Mouse (Mus musculus) lung, postnatal 4 days (tissue): Measurements from ENCODE around the gene Nr2c2ap.

Experiments used
- DNase-seq, 2 experiments: peaks; one replicate each; pipeline ENCODE4 v3.0.0; 2021

Gene Nr2c2ap

DNA sequence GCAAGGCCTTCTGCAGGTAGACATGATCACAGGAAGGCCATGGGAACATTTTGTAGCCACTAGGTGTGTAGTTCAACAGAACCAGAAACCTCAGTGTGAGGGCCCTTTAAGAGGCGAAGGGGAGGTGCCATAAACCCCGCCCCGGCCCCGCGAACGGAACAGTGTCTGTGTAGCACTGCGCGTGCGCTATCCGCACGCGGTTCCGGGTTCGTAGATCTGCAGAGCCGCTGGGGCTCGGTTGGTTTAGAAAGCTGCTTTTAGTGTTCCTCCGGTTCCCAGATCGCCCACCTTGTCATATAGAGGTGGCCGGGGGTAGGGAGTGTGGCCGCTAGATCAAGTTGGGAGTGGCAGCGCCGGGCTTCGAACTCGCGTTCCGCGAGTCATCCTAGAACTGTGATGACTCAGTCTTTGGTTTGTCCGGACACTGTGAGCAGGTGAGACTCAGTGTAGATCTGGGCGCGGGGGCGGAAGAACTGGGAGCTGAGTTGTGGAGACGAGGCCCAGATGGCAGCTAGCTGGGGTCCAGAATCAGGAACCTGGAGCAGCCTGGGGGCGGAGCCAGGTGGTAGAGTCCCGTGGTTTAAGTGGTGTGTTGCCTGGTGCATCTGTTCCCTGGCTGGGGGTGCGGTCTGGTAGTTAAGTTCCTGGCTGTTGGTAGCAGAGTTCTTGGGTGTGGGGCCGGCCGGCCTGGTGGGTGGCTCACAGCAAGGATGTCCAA lies at the start of gene Nr2c2ap:
Gene Nr2c2ap (plus strand): TSS at position 168 of the 718 bp plus-strand sequence.
- DNase-seq: peak; percentile 87 to 89

DNA sequence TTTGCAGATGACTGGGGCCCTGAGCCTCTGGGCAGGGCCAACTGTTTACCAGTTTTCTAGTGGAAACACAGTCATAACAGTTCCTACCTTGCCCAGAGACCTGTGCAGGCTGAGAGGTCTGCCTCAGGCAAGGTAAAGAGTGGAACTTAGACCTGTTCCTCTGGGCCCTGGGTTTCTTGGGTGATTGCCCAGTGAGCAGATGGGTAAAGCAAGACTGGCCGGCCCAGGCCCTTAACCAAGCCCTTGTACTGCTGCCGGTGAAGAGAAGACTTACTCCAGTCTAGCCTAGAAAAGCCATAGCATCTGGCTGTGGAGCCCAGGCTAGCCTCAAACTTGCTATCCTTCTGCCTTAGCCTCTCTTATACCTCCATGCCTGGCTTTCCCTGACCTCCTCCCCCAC lies 49.2 kb upstream of the Nr2c2ap start:
- DNase-seq: no peak

DNA sequence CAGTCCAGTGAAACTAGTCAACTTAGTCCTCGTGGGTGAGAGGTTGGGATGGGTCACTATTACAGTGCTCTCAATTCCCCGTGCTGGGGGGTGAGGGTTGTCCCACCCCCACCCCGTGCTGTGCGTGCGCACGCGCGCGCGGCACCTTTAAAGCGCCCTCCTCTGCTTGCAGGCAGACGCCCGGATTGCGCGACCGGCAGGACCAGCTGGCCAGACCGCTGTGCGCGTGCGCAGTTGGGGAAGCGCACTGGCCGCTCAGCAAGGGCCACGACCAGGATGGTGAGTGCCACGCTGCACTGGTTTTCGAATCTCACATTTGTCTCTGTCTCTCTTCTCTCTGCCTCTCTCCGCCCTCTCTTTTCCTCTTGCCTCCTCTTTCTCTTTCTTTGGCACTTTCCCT lies 47.8 kb upstream of the Nr2c2ap start, which contains the start of gene Hapln4:
Gene Hapln4 (plus strand): TSS at position 173 of the 400 bp plus-strand sequence.
- peak; percentile 20 to 56 for DNase-seq

DNA sequence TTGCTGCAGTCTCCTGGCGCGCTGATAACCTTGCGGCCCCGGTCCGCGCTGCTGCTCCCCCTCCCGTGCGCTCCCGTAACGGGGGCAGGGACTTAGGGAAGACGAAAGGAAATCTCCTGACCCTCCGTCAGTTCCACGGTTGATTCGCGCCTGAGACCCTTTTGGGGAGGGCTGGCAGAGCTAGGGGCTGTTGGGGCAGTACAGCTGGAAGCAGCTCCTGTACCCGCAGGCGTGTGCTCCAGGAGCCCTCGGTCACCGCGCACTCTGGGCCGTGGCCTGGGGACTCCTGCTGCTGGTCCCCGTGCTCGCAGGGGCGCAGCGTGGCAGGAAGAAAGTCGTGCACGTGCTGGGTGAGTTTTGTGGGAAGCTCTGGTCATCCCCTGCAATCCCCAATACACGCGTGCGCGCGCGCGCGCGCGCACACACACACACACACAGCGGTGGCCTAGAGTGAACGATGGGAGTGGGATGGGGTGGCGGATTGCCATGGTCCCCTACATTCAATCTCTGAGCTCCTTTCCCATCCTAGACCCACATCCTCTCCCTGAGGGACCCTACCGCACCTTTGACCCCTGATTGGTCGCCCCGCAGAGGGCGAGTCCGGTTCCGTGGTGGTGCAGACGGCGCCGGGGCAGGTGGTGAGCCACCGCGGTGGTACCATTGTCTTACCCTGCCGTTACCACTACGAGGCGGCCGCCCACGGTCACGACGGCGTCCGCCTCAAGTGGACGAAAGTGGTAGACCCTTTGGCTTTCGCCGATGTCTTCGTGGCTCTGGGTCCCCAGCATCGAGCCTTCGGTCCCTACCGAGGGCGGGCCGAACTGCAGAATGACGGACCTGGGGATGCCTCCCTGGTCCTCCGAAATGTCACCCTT lies 46.7 kb upstream of the Nr2c2ap start:
- DNase-seq: no peak

DNA sequence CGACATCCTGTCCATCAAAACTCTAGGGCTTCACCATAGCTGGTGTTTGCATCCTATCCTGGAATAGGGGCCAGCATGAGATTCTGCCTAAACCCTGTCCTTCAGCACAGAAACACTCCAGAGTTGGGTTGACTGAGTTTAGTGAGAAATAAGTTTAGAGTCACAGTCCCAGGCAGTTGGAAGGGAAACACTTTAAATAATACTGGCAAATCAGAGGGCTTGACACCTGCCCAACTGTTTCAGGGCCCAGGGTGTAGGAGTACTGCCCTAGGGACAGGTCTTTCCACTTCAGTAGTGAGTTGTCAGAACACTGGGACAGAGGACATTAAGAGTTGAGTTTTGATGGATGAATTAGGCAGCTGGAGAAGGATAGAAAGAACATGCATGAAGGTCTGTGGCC lies 45.0 kb upstream of the Nr2c2ap start:
- no peak for DNase-seq

DNA sequence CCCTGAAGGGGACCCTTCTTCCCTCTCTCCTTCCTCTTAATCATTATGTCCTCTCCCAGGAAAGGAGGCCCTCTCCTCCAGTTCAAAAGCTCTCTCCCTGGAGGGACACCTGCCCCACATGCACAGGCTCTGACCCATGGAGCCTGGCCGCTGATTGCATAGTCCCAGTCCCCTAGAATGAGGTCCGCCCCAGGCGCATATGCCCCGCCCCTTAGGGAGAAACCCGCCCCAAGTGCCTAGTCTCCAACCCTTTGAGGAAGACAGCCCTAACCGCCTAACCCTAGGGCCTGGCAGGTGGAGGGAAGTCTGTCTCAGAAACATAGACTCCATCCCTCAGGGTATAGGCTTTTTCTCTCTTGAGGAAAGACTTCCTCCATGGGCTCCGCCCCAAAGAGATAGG lies 43.9 kb upstream of the Nr2c2ap start:
- DNase-seq: no peak

DNA sequence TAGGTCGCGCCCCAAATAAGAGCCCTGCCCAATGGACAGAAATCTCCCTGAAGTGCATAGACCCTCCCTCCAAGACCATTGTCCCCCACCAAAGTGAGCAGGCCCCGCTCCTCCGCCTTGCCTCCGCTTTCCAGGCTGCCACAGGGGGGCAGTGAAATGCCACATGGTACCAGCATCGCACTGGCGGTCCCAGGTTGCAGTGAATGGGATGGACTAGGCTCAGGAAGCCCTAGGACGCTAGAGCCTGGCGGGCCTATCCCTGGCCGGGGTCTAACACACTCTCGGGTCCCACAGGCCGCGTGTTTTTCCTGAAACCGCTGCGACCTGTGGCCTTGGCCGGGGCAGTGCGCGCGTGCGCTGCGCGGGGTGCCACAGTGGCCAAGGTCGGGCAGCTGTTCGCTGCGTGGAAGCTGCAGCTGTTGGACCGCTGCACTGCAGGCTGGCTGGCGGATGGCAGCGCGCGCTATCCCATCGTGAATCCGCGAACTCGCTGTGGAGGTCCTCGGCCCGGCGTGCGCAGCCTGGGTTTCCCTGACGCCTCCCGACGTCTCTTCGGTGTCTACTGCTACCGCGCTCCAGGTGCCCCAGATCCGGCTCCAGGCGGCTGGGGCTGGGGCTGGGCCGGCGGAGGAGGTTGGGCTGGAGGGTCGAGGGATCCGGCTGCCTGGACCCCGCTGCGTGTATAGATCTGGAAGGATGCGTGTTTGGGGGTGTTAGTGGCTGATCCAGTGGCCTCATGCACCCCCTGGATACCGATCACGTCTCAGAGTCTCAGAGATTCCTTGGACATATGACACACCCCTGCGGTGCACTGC lies 43.1 kb upstream of the Nr2c2ap start:
- peak; percentile 34 to 47 for DNase-seq

DNA sequence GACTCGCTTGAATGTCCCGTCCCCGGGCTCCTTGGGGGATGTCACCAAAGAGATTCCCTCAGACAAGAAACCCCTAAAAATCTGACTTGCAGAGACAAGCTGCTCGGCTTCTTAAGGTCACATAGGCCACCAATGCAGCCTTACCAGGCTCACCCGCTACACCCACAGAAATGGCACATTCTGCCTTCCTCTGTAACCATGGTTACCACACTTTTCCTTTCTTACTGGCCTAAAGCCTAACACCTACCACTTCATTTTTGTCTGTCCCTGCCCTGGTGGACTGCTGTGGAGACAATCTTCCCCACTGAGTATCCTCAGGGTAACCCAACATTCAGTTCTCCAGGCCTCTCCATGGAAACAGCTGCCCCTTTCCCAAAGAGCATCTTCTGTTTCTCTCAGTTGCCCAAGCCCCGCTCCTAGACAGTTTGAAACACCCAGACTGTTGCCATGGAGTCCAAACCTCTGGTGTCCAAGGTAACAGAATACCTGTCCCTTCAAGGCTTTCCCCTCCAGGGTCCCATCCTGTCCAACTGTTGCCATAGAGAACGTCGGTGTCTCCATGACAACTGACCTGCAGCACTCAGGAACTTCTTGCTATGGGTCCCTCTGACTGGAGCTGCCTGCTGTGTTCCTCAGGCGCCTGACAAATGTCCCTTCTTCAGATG lies 41.7 kb upstream of the Nr2c2ap start:
- no peak for DNase-seq

DNA sequence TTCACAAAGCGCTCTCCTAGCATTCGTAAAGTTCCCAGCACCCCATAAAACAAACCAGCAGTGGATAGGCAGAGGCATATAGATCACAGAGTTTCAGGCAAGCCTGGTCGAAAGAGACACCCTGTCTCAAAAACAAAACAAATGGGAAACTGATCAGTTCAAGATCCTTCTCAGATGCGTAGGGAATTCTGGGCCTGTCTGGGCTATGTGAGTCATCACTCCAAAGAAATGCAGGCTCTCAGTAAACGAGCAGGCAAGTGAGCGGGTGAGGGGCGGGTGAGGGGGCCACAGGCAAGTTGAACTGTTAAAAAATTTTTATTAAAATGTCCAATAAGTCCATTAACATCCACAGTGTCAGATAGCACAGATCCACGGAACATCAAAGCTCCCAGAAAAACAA lies 38.3 kb upstream of the Nr2c2ap start:
- DNase-seq: no peak

DNA sequence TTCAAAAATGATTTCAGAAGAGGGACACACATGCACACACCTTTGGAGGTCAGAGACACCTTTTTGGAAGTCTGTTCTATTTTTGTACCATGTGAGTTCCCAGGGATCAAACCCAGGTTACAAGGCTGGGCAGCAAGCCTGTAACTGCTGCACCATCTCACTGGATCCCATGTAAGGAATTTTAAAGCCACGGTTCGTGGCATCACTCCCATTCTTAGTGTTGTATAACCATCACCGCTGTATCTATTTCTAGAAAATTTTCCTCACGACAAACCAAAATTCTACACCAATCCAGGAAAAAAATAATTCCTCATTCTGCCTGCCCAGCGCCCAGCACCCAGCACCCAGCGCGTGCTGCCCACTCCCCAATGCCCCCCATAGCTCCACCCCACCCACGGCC lies 31.9 kb upstream of the Nr2c2ap start:
- DNase-seq: no peak

DNA sequence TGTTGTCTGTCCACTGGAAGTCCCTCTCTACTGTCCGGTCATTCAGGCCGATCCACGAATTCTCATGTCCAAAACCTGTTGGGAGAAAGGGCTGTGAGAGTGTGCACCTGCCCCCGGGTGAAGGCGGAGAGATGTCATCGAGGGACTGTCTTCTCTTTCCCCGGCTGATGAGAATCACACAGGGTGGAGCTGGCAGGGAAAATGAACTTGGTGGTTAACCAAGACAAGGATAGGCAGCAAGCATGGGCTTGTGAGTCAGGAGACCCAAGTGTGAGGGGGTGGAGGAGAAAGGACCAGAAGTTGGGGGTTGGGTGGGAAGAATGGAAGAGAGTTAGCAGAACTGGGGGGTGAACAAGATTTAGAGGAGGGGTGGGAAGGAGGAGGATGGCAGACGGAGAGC lies 30.9 kb upstream of the Nr2c2ap start:
- no peak for DNase-seq

DNA sequence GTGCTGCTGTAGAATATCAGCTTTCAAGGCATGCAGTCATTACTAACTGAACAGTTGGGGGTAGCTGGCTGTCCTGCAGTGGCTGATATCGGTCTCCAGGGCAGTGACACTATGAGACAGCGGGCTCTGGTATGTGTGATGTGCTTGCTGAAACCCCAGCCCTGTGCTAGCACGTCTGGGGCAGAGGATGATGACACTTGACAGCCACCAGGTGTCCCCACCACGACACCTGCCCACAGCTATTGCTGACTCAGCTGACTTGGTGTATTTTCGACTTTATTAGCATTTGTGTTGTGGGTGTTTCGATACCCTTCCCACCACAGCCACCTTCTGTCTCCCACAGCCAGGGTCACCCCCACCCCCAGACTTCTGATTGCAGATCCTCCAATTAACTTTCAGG lies 26.6 kb upstream of the Nr2c2ap start:
- peak; percentile 41 to 46 for DNase-seq

DNA sequence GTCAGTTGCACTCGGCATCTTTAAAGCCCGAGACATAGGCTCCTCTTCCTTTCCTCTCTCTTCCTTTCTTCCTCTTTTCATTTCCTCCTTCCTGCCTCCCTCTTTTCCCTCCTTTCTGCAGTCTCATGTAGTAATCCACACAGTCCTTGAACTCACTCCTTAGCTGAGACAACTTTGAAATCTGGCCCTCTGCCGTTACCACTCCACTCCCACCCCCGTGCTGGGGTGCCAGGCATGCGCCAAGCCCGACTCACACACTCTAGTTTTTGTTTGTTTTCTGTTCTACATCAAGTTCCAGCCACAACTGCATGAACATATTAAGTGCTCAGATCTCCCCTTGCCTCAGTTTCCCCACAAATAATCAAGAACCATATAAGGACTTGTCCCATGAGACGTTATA lies 26.2 kb upstream of the Nr2c2ap start:
- DNase-seq: no peak

DNA sequence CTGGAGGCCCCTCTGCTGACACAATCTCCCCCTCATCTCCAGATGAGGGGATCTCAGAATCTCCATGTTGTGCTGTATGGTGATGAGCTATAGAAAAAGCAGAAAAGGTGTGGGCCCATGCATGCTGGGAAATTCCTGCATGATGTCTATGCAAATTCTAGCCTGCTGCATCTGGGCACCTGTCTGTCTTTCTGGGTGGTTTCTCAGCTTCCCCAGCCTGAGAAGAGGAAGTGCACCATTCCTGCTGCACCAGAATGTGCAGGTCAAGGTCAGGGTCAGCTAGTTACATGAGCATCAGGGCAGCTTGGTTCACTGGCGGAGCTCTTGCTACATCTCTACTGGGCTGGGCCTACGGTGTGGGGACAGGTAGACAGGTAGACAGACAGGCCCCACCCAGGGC lies 20.7 kb upstream of the Nr2c2ap start:
- no peak for DNase-seq

DNA sequence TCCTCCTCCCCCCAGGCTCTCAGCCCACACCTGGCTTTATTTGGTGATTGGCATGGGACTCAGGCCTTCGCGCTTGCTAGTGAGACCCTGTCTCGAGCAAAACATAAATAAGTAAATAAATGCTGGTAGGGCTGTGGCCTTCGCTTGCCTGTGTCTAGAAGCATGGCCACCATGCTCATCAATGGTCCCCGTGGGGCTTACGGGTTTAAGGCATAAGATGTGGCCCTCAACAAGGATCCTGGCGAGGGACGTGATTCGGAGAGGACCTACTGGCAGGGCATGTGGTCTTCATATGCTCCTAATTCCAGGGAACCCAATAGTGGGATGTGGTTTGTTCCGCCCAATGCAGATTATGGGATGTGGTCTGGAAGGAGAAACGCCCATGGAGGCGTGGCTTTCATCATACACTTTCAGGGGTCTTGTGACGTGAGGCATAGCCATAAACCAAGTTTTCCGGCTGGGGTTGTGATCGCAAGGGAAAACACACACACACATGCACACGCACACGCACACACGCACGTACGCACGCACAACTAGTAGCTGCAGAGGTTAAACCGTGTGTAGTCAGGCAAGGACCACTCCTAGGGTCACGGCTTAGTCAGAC lies 19.8 kb upstream of the Nr2c2ap start:
- DNase-seq: no peak

DNA sequence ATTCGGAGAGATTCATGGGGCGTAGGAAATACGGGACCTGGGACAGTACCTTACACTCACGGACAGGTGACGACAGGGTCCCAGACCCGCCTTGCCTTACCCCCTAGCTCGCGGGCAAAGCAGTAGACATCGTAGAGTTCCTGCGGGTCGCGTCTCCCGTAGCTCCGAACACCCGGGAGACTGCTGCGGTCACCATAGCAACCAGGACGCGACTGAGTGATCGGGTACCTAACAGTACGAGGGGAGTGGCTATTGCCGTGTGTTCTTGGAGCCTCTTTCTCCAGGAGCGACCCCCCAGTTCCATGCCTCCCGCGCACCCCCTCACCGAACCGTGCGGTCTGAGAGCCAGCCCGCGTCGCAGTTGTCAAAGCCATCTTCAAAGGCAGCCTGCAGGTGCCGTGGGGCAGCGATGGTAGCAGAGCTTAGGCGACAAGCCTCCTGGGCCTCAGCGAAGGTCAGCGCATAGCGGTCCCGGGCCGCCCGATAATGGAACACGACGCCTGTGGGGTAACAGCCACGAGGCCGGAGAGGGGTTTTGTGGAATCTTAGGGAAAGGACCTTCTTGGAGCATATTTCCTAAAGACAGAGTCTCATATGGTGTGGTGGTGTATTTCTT lies 18.6 kb upstream of the Nr2c2ap start:
- DNase-seq: no peak

DNA sequence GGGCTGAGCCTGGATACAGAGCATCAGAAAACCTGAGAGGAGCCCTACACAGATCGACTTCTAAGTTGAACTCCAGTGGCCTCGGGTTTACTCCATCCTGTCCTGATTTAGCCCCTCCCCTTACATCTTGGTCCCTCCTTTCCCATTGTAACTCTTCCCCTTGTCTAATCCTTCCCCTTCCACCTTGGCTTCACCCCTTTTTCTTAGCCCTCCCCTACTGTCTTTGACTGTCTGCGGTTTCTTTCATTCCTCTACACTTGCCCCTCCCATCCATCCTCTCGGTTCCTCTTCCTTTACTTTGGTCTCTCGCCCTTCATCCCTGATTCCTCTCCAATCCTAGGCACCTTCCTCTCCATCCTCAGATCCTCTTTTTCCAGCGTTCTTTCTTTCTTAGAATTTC lies 16.6 kb upstream of the Nr2c2ap start:
- DNase-seq: no peak

DNA sequence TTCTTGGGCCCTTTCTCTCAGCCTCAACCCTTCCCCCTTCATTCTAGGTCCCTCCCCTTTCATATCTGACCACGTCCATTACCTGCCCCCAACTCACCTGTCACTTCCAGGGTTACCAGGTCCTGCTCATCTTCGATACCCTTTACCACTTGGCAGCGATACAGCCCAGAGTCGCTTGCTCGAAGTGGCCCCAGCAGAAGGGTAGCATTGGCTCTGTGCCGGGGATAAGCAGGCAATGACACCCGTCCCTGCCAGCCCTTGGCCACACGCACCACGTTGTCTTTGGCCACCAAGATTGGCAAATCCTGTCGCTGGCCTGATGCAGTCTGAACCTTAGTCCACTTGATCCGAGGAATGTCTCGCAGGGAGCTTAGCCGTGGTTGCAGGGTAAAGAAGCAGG lies 16.2 kb upstream of the Nr2c2ap start:
- no peak for DNase-seq

DNA sequence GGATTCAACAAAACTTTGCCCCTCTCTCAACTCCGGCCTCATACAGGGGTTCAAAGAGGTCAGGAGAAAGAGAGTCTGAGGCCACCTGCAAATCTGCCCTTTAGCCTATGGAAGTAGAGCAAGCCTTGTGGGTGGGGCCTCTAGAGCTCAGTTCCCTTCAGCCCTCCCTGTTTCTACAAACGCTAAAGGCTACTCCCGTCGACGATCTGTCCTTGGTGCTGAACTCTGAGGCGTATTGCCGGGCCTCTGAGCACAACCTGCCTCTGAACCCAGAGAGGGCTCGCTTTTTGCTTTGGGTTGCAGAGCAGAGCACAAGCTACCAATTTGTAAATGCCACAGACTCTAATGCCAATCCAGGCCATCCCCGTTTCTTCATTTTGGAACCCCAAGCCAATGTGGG lies 13.5 kb upstream of the Nr2c2ap start:
- DNase-seq: peak in 1 of 2 experiments; percentile 40

DNA sequence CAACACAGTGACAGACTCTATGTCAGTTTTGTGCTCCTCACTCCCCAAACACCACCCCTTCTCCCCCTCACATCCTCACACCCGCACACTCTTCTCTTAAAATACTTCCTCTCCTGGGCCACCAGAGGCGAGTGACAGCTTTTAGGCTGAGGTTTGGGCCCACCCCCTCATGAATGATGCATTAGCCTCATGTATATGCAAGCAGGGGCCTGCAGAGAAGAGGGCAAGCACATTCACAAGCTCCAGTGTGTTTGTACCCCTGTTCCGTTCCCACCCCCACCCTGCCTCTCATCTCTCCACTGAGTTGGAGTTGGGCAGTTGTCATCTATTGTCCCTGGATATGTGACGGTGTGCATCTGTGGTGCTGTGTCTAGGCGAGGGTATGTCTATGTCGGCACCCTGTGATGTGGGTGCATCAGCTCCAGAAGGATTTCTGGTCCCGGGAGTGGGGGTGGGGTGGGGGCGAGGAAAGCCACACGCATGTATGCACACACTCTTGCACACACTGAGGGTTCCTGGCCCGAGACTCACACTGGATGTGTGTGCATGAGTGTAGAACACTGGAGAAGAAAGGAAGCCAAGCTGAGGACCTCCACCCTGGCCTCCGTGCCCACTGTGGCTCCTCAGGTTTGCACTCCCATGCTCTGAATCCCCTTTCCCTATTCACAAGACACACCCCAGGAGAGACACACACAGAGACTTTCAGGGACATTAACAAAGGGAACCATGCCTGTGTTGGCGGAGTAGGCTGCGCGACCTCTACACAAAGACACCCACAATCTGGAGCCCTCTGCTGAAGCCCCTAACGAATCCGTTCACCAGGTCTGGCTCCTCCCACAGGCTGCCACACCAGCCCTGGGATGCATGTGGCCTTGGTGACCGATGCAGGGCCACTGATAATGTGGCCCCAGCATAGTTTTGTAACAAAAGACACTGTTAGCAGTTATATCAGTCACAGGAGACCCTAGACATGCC lies 12.1 kb upstream of the Nr2c2ap start:
- no peak for DNase-seq

DNA sequence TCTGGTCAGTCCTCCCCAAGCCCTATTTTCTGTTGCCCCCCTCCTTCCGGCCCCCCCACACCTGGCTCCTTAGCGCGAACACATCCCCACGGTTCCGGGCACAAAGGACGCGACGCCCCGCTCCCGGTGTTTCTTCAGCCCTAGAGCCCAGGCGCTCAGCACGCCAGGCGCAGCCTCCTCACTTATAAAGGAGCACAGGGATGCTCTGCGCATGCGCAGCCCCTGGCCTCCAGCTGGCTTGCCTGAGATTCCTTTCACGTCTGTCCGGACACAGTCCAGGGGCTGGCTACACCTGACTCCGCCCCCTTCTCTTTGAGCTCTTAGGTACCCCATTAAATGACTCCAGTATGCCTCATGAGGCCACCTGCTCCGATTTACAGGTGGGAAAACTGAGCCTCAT lies 10.5 kb upstream of the Nr2c2ap start, which contains the start of gene Ncan:
Gene Ncan (minus strand): TSS at position 207 of the 400 bp plus-strand sequence.
- peak; percentile 49 to 54 for DNase-seq
